Mouse (Mus musculus): ENCODE data around the gene AL732309.1. TPM values are rescaled to one million over a fixed set of nuclear protein-coding genes. Genes with fewer than 3 reads are reported as not detected.

The AL732309.1 gene
- 3.8 and 4.2 TPM in 2 replicates for polyA plus RNA-seq (2016; fragmentation: Nextera tagmentation; extraction: Ambion mirVana)

DNA sequence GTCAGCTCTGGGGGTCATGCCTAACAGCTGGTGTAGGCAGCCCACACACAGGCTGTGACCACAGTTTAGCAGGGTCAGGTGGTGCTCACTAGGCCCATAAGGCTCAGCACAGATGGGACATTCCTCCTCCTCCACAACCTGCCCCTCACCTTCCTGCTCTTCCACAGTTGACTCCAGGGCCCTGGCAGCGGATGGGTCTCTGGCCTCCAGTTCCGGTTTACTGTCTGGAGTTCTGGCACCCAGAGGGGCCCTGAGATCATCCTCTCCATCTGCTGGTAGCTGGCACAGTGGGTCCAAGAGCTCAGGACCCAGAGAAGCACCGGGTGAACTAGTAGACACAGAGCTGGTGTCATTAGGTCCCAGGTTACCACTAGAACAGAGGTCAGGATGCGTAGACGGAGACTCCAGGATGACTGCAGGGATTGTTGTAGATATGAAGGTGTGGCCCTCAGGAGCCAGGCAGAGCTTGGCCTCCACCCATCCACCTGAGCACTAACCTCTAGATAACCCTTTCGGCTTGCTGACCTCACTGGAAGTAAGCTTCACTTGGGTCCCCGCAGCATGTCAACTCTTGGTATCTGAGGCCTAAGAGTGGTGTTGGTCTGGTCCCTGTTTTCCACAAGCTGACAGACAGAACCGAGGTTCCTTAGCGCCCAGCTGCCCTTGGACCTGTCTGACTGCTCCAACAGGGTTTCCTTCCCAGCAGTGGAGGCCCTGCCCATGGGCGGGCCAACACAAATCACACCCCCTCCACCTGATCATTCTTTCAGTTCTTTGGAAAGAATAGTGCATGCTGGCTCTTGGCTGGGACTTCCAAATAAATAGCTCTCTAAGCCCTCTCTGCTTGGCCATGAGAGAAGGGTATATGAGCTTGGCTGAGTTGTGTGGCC is at the start of gene AL732309.1:
TSS of gene AL732309.1 (minus strand) at position 681 of the 890 bp plus-strand sequence.
- no peak within 1 kb of the TSS for H3K4me2 ChIP-seq (replicated peaks)
- peaks cover 28% of the 10 kb centered on the region for H3K27me3 ChIP-seq
- peaks cover 48% of the 10 kb centered on the region for H3K36me3 ChIP-seq
- ATAC-seq (ENCODE audit: insufficient number of reproducible peaks, insufficient read depth, low FRiP score, low TSS enrichment) = no peak
- H3K9ac ChIP-seq = peak within 1 kb of the TSS; percentile 15; the same call in 1 of the 2 replicates
- no peak within 1 kb of the TSS for H3K4me3 ChIP-seq
- no peak within 1 kb of the TSS for H3K27ac ChIP-seq
- WGBS = 93% methylated on average over 10 of the region's 10 CpGs
- H3K9me3 ChIP-seq = no peaks in the 10 kb centered on the region
- peaks cover 13% of the 10 kb centered on the region for H3K4me1 ChIP-seq

DNA sequence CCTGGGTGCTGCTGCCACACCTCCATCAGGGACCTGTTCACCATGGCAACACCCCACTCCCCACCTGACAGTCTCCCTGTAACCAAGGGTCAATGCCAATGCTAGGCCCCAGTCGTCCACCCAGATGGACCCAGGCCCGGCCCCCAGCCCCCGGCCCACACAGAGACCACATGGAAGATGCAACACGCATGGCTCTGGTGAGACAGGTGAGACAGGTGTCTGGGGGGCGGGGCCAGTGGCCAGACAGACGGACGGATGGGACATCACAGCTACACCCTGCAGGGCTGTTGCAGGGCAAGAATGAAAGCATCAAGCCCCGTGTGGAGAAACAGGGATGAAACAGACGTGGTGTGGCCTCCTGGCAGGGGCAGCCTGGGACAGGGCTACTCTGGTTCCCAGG is 47.0 kb upstream of the AL732309.1 start:
- Histone ChIP-seq H3K4me3 (no peak overlapping the region), H3K4me1 (peaks cover 13% of the 10 kb centered on the region), H3K36me3 (no peaks in the 10 kb centered on the region), H3K9me3 (no peaks in the 10 kb centered on the region), H3K27ac (no peak overlapping the region), H3K27me3 (peaks cover 88% of the 10 kb centered on the region), H3K9ac (no peak overlapping the region), H3K4me2 (replicated peaks) (no peak overlapping the region)
- 75% methylated on average over 9 of the region's 9 CpGs for WGBS
- ATAC-seq (ENCODE audit: insufficient number of reproducible peaks, insufficient read depth, low FRiP score, low TSS enrichment) = no peak

DNA sequence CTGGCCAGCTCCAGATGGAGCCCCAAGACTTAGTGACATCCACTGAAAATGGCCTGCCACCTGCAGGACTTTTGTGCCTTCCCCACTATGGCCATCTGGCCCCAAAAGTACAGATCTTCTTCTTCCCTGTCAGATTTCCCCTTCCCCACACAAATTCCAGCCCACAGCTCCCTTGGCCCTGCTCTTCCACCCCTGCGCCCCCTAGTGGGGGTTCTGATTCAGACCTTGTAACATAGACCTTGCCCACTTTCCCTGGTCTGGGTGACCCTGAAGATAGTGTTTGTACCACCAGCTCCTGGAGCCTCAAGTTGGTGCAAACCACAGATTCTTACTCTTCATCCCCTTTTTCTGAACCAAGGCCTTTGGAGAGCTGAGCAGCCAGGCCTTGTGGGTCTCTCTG is 46.2 kb upstream of the AL732309.1 start:
- H3K4me2 ChIP-seq (replicated peaks) = no peak overlapping the region
- H3K4me1 ChIP-seq = peaks cover 13% of the 10 kb centered on the region
- H3K9ac ChIP-seq = no peak overlapping the region
- no peak overlapping the region for H3K4me3 ChIP-seq
- WGBS = 0% methylated on average over 1 of the region's 1 CpGs
- ATAC-seq (ENCODE audit: insufficient number of reproducible peaks, insufficient read depth, low FRiP score, low TSS enrichment) = no peak
- H3K9me3 ChIP-seq = no peaks in the 10 kb centered on the region
- H3K27ac ChIP-seq = no peak overlapping the region
- H3K27me3 ChIP-seq = peaks cover 96% of the 10 kb centered on the region
- no peaks in the 10 kb centered on the region for H3K36me3 ChIP-seq

DNA sequence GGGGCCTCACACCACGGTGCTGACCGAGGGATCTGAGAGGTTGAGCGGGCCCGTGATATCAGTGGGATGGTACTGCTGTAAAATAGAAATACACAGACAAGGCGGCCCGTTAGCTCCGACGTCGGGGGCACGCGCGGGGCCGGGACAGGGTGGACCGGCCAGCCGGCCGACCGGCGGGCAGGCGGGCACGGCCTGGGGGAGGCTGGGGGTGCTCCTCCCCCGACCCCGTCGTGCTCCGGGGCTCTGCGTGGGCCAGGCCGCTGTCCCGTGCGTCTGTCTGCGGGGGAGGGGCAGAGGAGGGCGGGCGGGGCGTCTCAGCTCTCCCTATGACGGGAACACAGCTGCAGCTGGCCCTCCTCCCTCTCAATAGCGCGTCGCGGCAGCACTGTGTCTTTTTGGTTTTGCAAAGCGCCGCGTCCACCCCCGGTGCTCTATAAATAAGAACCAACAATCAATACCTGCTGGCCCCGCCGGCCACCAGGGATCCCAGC is 45.4 kb upstream of the AL732309.1 start:
- H3K27ac ChIP-seq = no peak overlapping the region
- WGBS = 8% methylated on average over 34 of the region's 43 CpGs

DNA sequence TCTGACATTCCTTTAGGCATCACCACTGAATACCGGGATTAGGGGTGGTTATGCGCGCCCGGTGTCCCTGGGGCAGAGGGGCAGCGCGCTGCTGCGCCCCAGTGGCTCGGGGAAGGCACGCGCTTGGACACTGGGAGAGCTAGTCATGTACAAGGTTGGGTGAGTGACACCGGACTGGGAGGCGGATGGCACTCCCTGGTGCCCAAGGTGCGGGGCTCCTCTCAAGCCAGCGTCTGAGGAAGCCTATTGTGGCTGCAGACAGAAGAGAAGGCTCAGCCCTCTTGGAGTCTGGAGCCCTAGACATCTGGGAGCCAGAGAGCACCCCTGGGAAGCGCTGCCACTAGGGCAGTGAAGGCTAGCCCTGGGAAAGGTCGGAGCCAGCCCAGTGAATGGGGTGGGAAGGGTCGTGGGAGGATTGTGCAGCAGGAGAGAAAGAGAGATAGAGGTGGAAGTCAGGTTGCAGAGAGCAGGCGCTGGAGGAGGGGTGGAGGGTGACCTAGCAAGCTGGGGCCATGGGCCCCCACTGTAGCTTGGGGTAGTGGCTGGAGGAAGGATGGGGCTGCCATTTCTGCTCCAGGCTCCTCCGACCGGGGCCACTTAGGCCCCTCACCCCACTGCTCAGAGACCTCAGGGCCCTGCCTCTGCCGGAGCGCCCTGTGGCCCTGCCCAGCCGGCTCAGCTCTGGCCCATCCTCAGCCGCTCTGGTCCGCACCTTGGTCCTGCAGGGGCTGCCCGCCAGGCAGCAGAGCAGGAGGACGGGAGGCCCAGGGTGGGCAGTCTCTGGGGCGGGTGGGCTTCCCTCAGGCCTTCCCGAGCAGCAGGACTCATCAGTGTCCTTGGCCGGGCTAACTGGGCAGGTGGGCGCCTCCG is 44.8 kb upstream of the AL732309.1 start:
- Histone ChIP-seq H3K4me2 (replicated peaks) (peak overlapping the region; percentile 49), H3K36me3 (no peaks in the 10 kb centered on the region), H3K9me3 (no peaks in the 10 kb centered on the region), H3K4me1 (peaks cover 13% of the 10 kb centered on the region), H3K4me3 (peak overlapping the region; percentile 6; the same call in 1 of the 2 replicates), H3K27me3 (peaks cover 92% of the 10 kb centered on the region), H3K9ac (0 out of 2 replicates have a peak overlapping the region, but pooled peaks have one; percentile 30), H3K27ac (no peak overlapping the region)
- 6% methylated on average over 32 of the region's 32 CpGs for WGBS
- no peak for ATAC-seq (ENCODE audit: insufficient number of reproducible peaks, insufficient read depth, low FRiP score, low TSS enrichment)

More for the DNA sequence above, 45.4 kb upstream of the AL732309.1 start:
- H3K4me3 ChIP-seq = peak overlapping the region; percentile 26
- H3K36me3 ChIP-seq = no peaks in the 10 kb centered on the region
- peaks cover 13% of the 10 kb centered on the region for H3K4me1 ChIP-seq
- H3K9me3 ChIP-seq = no peaks in the 10 kb centered on the region
- no peak for ATAC-seq (ENCODE audit: insufficient number of reproducible peaks, insufficient read depth, low FRiP score, low TSS enrichment)
- peaks cover 94% of the 10 kb centered on the region for H3K27me3 ChIP-seq
- peak overlapping the region; percentile 49 for H3K4me2 ChIP-seq (replicated peaks)
- H3K9ac ChIP-seq = peak overlapping the region; percentile 30; the same call in 1 of the 2 replicates

DNA sequence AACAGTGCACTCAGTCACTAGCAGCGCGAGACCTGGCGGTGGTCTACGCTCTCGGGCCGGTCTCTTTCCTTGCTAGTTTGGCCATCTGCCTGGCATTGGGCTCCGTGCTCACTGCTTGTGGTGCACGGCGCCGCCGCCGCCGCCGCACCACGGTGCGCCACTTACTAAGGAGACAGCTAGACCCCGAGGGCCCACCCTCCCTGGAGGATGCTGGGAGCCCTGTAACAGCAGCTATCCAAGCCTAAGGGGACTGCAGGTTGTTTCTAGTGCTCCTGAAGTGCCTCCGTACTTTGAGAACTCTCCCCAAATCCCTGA is 44.1 kb upstream of the AL732309.1 start:
- Histone ChIP-seq H3K4me2 (replicated peaks) (peak overlapping the region; percentile 32), H3K9ac (no peak overlapping the region), H3K27ac (no peak overlapping the region), H3K27me3 (peaks cover 87% of the 10 kb centered on the region), H3K4me1 (peaks cover 13% of the 10 kb centered on the region), H3K4me3 (peak overlapping the region; percentile 11; the same call in 1 of the 2 replicates), H3K36me3 (peaks cover 6% of the 10 kb centered on the region), H3K9me3 (no peaks in the 10 kb centered on the region)
- ATAC-seq (ENCODE audit: insufficient number of reproducible peaks, insufficient read depth, low FRiP score, low TSS enrichment) = no peak
- under 1% methylated on average over 18 of the region's 18 CpGs for WGBS

DNA sequence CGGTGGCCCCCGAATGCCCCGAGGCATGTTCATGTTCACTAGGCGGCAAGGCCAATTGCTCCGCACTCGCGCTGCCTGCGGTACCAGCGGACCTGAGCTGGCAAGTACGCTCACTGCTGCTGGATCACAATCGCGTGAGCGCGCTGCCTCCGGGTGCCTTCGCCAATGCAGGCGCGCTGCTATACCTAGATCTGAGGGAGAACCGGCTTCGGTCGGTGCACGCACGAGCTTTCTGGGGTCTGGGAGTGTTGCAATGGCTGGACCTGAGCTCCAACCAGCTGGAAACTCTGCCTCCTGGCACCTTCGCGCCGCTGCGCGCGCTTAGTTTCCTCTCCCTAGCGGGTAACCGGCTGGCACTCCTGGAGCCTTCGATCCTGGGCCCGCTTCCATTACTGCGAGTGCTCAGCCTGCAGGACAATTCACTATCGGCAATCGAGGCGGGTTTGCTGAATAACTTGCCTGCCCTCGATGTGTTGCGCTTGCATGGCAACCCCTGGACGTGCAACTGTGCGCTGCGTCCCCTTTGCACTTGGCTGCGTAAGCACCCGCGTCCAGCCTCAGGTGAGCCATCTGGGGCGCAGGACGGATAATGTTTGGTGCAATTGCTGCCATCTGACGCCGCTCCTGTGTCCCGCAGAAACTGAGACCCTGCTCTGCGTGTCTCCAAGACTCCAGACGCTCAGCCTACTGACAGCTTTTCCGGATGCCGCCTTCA is 43.6 kb upstream of the AL732309.1 start:
- Histone ChIP-seq H3K4me3 (peak overlapping the region; percentile 11; the same call in 1 of the 2 replicates), H3K4me2 (replicated peaks) (peak overlapping the region; percentile 32), H3K27ac (no peak overlapping the region), H3K4me1 (peaks cover 13% of the 10 kb centered on the region), H3K9me3 (no peaks in the 10 kb centered on the region), H3K27me3 (peaks cover 84% of the 10 kb centered on the region), H3K36me3 (peaks cover 11% of the 10 kb centered on the region), H3K9ac (no peak overlapping the region)
- WGBS = 1% methylated on average over 54 of the region's 54 CpGs
- no peak for ATAC-seq (ENCODE audit: insufficient number of reproducible peaks, insufficient read depth, low FRiP score, low TSS enrichment)

DNA sequence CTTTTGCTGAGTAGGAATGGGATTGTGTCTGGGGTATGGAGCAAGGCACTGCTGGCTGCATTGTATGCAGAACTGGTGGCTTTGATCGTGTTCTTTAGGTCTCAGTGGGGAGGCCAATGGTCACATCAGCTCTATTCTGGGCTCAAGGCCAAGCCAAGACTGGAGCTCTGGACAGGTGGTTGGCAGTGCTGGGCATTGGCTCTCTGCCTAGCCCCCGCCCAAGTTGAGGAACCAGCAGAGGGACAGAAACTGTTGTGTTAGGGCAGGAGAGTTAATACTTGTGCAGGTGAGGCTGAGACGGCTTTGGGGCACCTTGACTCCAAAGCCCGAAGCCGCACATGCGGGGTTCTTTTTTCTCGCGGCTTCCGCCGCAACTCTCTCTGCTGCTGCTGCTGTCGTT is 43.0 kb upstream of the AL732309.1 start, which contains the start of gene Lrrc26:
TSS of gene Lrrc26 (plus strand) at position 265 of the 400 bp plus-strand sequence.
- Histone ChIP-seq H3K27ac (no peak within 1 kb of the TSS), H3K4me1 (peaks cover 13% of the 10 kb centered on the region), H3K27me3 (peaks cover 78% of the 10 kb centered on the region), H3K36me3 (peaks cover 17% of the 10 kb centered on the region), H3K4me3 (peak within 1 kb of the TSS; percentile 11; the same call in 1 of the 2 replicates), H3K4me2 (replicated peaks) (peak within 1 kb of the TSS; percentile 32), H3K9me3 (no peaks in the 10 kb centered on the region), H3K9ac (no peak within 1 kb of the TSS)
- no peak for ATAC-seq (ENCODE audit: insufficient number of reproducible peaks, insufficient read depth, low FRiP score, low TSS enrichment)
- WGBS = 5% methylated on average over 11 of the region's 11 CpGs

DNA sequence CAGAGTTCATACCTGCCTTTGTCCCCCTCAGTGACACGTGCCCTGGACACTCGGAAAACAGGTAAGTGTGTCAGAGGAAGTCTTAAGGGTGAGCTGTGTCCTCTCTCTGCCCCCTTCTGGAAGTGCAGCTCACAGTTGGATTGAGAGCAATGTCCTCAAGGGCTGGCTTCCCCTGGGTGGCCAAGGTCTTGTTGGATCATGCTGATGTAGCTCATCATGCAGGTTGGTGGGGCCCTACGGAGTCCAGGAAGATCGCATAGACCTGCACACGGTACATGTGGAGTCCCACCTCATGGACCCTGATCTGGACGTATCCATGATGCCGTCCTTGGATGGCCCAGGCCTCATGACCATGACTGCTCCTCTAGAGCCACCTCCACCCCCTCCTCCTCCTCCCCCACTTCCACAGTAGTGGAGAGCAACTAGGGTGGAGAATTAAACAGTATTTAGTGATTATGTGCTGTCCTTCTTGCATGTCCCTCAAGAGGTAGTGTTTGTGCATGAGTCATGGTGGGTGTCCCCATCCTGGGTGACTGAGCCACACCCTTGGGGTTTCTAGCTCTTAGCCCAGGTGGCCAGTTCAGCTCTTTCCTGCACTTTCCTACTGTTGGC is 42.2 kb upstream of the AL732309.1 start:
- no peak for ATAC-seq (ENCODE audit: insufficient number of reproducible peaks, insufficient read depth, low FRiP score, low TSS enrichment)
- Histone ChIP-seq H3K36me3 (peaks cover 24% of the 10 kb centered on the region), H3K27me3 (peaks cover 70% of the 10 kb centered on the region), H3K9ac (no peak overlapping the region), H3K4me3 (no peak overlapping the region), H3K4me2 (replicated peaks) (no peak overlapping the region), H3K9me3 (no peaks in the 10 kb centered on the region), H3K4me1 (peaks cover 13% of the 10 kb centered on the region), H3K27ac (no peak overlapping the region)
- whole genome bisulfite sequencing = 83% methylated on average over 7 of the region's 7 CpGs

DNA sequence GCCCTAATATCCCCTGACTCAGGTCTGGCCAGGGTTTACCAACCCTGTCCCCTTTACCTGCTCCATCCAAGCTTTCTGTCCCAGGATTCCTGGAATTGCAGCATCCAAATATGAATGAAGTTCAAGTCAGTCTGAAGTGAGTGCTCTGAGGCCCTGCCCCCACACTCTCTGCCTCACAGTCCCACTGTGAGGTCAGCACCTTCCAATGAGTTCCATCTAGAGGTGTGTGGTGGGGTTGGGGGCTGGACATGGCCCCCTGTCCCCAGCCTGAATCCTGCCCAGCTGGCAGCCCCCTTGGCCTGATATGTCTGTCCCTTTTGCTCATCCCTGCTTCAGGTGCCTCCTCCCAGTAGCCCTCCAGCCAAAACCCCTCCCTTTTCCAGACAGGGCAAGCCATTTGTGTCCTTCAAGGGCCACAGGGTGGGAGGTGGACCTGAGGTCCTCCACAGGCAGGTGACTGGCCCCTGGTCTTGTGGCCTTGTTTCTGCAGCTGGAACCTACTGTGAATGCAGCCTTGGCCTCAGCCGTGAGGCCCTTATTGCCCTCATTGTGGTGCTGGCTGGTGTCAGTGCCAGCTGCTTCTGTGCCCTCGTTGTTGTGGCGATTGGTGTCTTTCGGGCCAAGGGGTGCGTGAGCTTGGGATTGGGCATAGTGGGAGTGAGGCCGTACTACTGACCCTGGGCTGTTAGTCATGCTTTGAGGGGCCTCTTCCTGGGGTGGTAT is 41.4 kb upstream of the AL732309.1 start, which contains the start of gene Tmem210:
TSS of gene Tmem210 (plus strand) at position 219 of the 723 bp plus-strand sequence.
- Histone ChIP-seq H3K4me1 (peaks cover 13% of the 10 kb centered on the region), H3K27me3 (peaks cover 62% of the 10 kb centered on the region), H3K9ac (no peak within 1 kb of the TSS), H3K27ac (no peak within 1 kb of the TSS), H3K9me3 (no peaks in the 10 kb centered on the region), H3K36me3 (peaks cover 31% of the 10 kb centered on the region), H3K4me3 (no peak within 1 kb of the TSS), H3K4me2 (replicated peaks) (no peak within 1 kb of the TSS)
- no peak for ATAC-seq (ENCODE audit: insufficient number of reproducible peaks, insufficient read depth, low FRiP score, low TSS enrichment)
- 81% methylated on average over 6 of the region's 6 CpGs for WGBS

Measured in embryonic facial prominence, embryonic 12.5 days (tissue).